Mouse (Mus musculus): ENCODE measurements around the gene Ldlrad3. TPM values are rescaled to one million over a fixed set of nuclear protein-coding genes. Genes with fewer than 3 reads are reported as not detected.

Ldlrad3 gene
- polyA plus RNA-seq, 1 experiment, result 35.9 TPM

DNA sequence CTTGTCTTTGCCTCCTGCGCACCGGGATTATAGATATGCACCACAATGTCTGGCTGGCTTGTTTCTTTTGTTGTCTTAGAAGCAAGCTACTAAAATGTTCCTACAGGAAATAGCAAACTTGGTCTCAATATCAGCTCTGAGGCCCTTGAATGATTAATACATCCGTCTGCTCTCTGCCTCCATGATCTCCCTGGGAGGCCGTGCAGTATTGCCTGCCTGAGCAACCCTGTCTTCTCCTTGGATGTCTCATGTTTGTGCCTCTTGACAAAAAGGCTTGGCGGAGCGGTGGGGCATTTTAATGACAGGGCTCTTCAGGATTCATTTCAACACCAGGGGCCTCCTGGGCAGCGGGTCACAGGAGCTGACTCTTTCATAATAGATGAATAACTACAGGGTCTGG is 219.0 kb downstream of the Ldlrad3 start:
- no peak for TF ChIP-seq CTCF (IDR thresholded peaks at IDR 0.05; ENCODE audit: low read depth, low read length)
- no peak for TF ChIP-seq POLR2A (IDR thresholded peaks at IDR 0.05; ENCODE audit: borderline replicate concordance, low read depth, low read length)
- H3K27ac ChIP-seq (ENCODE audit: insufficient read depth, low read depth, low read length), result no peak overlapping the region
- H3K4me1 ChIP-seq (ENCODE audit: control insufficient read depth, insufficient read depth, low read length), result peaks cover 2% of the 10 kb centered on the region
- no peak overlapping the region for H3K4me3 ChIP-seq (ENCODE audit: insufficient read depth, low read length)

- no peak overlapping the region for H3K27ac ChIP-seq (ENCODE audit: insufficient read depth, low read depth, low read length)
- H3K4me1 ChIP-seq (ENCODE audit: control insufficient read depth, insufficient read depth, low read length), result no peaks in the 10 kb centered on the region
- TF ChIP-seq POLR2A (IDR thresholded peaks at IDR 0.05; ENCODE audit: borderline replicate concordance, low read depth, low read length) (no peak), CTCF (IDR thresholded peaks at IDR 0.05; ENCODE audit: low read depth, low read length) (no peak)
- no peak overlapping the region for H3K4me3 ChIP-seq (ENCODE audit: insufficient read depth, low read length)
Measured at GRCm38 (mm10) chr2:101966017-101966416, 220.2 kb downstream of the Ldlrad3 start.

DNA sequence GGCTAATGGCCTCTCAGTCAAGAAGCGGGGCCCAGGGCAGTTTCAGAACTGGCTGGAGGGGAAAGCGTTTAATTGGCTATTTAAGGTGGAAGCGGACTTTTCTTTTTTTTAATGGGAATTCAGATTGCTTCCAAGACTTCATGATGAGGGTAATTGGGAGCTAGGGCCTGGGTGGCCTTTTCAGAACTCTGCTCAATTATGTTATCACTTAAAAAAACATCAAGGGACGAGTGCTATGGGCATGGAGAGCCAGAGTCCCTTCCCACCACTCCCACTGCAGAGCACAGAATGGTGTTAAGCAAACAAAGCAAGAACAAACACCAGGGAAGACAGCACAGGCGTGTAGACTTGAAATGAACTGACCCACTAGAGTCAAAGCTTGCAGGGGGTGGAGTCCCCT is 220.7 kb downstream of the Ldlrad3 start:
- H3K4me3 ChIP-seq (ENCODE audit: insufficient read depth, low read length), result no peak overlapping the region
- no peak for TF ChIP-seq POLR2A (IDR thresholded peaks at IDR 0.05; ENCODE audit: borderline replicate concordance, low read depth, low read length)
- no peak for TF ChIP-seq CTCF (IDR thresholded peaks at IDR 0.05; ENCODE audit: low read depth, low read length)
- H3K27ac ChIP-seq (ENCODE audit: insufficient read depth, low read depth, low read length), result no peak overlapping the region
- H3K4me1 ChIP-seq (ENCODE audit: control insufficient read depth, insufficient read depth, low read length), result no peaks in the 10 kb centered on the region

DNA sequence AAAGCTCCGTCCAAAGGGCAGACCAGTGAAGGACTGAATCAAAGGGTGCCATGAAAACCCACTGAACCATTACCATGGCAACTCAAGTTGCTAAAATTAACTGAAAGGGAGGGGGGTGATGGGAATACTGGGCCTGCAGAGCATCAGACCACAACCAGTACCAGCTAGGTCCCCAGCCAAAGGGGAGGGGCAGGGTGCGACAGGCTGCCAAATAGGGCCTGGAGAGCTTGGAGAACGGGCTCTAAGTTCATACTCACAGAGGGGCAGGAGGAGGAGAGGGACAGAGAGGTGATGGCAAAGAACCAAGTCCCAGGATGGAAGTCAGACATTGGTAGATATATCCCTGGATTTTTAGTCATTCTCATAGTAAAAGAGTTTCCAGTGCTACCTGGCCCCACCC is 222.8 kb downstream of the Ldlrad3 start:
- no peak for TF ChIP-seq POLR2A (IDR thresholded peaks at IDR 0.05; ENCODE audit: borderline replicate concordance, low read depth, low read length)
- TF ChIP-seq CTCF (IDR thresholded peaks at IDR 0.05; ENCODE audit: low read depth, low read length), result no peak
- H3K4me3 ChIP-seq (ENCODE audit: insufficient read depth, low read length), result no peak overlapping the region
- no peaks in the 10 kb centered on the region for H3K4me1 ChIP-seq (ENCODE audit: control insufficient read depth, insufficient read depth, low read length)
- no peak overlapping the region for H3K27ac ChIP-seq (ENCODE audit: insufficient read depth, low read depth, low read length)

DNA sequence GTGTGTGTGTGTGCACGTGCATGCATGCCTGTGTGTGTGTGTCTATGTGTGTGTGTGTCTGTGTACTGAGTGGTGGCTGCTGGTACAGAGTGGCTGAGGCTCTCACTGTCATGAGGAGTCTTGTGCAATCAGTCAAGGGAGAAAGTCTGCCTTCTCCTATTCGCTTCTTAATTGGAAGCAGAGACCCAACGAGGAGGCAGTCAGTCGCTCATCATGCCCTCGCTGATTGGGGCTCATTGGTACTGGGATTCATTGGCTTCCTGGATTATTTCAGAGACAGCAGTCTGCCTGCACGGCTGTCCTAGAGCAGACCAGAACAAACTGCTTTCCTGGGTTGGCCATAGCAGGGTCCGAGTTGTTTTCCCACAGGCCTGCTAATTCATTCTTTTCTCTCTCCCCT is 223.8 kb downstream of the Ldlrad3 start:
- Histone ChIP-seq H3K4me1 (ENCODE audit: control insufficient read depth, insufficient read depth, low read length) (no peaks in the 10 kb centered on the region), H3K27ac (ENCODE audit: insufficient read depth, low read depth, low read length) (no peak overlapping the region), H3K4me3 (ENCODE audit: insufficient read depth, low read length) (no peak overlapping the region)
- TF ChIP-seq POLR2A (IDR thresholded peaks at IDR 0.05; ENCODE audit: borderline replicate concordance, low read depth, low read length) (no peak), CTCF (IDR thresholded peaks at IDR 0.05; ENCODE audit: low read depth, low read length) (no peak)

GRCm38 (mm10) chr2:101961391-101961790 is 224.8 kb downstream of the Ldlrad3 start:
- Histone ChIP-seq H3K4me1 (ENCODE audit: control insufficient read depth, insufficient read depth, low read length) (no peaks in the 10 kb centered on the region), H3K4me3 (ENCODE audit: insufficient read depth, low read length) (no peak overlapping the region), H3K27ac (ENCODE audit: insufficient read depth, low read depth, low read length) (no peak overlapping the region)
- TF ChIP-seq CTCF (IDR thresholded peaks at IDR 0.05; ENCODE audit: low read depth, low read length) (no peak), POLR2A (IDR thresholded peaks at IDR 0.05; ENCODE audit: borderline replicate concordance, low read depth, low read length) (no peak)

- no peak overlapping the region for H3K27ac ChIP-seq (ENCODE audit: insufficient read depth, low read depth, low read length)
- TF ChIP-seq CTCF (IDR thresholded peaks at IDR 0.05; ENCODE audit: low read depth, low read length), result no peak
- no peak for TF ChIP-seq POLR2A (IDR thresholded peaks at IDR 0.05; ENCODE audit: borderline replicate concordance, low read depth, low read length)
- no peaks in the 10 kb centered on the region for H3K4me1 ChIP-seq (ENCODE audit: control insufficient read depth, insufficient read depth, low read length)
- H3K4me3 ChIP-seq (ENCODE audit: insufficient read depth, low read length), result no peak overlapping the region
Measured at GRCm38 (mm10) chr2:101960658-101961057, 225.5 kb downstream of the Ldlrad3 start.

- H3K27ac ChIP-seq (ENCODE audit: insufficient read depth, low read depth, low read length), result no peak overlapping the region
- no peak for TF ChIP-seq CTCF (IDR thresholded peaks at IDR 0.05; ENCODE audit: low read depth, low read length)
- no peak for TF ChIP-seq POLR2A (IDR thresholded peaks at IDR 0.05; ENCODE audit: borderline replicate concordance, low read depth, low read length)
- H3K4me1 ChIP-seq (ENCODE audit: control insufficient read depth, insufficient read depth, low read length), result no peaks in the 10 kb centered on the region
- no peak overlapping the region for H3K4me3 ChIP-seq (ENCODE audit: insufficient read depth, low read length)
Measured at GRCm38 (mm10) chr2:101956125-101956524, 230.1 kb downstream of the Ldlrad3 start.

GRCm38 (mm10) chr2:101952951-101953361 is 233.2 kb downstream of the Ldlrad3 start:
- no peak for TF ChIP-seq POLR2A (IDR thresholded peaks at IDR 0.05; ENCODE audit: borderline replicate concordance, low read depth, low read length)
- TF ChIP-seq CTCF (IDR thresholded peaks at IDR 0.05; ENCODE audit: low read depth, low read length), result no peak
- Histone ChIP-seq H3K4me1 (ENCODE audit: control insufficient read depth, insufficient read depth, low read length) (no peaks in the 10 kb centered on the region), H3K4me3 (ENCODE audit: insufficient read depth, low read length) (no peak overlapping the region), H3K27ac (ENCODE audit: insufficient read depth, low read depth, low read length) (no peak overlapping the region)

DNA sequence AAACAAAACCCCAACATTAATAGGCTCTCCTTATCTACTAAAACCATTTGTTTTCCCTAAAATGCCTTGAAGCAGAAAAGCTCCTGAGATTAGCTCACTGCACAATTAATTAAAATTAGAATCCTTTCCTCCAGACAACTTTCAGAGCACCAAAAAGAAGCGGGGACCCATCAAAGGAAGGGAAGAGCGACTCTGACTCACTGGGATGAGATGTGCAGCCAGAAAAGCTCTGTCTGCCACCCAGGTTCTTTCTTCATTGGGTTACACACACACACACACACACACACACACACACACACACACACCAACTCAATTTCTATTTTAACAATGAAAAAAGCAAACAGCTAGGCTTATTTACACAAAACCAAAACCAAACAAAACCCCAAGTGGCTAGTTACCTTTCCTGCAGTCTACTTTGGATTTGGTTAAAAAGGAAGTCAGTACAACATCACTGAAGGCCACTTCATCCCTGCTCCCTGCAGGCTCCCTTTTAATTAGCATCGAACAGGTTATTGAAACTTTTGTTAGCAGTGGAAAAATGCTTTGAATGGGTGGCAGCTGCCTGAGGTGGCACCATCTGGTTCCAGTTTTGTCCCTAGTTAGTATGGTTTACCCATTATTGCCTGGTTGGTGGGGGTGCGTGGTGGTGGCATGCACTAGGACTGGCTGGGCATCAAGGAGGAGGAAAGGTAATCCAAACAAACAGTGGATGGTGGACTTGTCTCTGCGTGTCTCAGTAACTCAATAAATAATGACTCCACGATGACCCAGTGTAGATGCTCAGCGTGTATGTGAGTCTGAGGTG is 235.3 kb downstream of the Ldlrad3 start:
- no peak for TF ChIP-seq CTCF (IDR thresholded peaks at IDR 0.05; ENCODE audit: low read depth, low read length)
- TF ChIP-seq POLR2A (IDR thresholded peaks at IDR 0.05; ENCODE audit: borderline replicate concordance, low read depth, low read length), result no peak
- no peaks in the 10 kb centered on the region for H3K4me1 ChIP-seq (ENCODE audit: control insufficient read depth, insufficient read depth, low read length)
- H3K4me3 ChIP-seq (ENCODE audit: insufficient read depth, low read length), result no peak overlapping the region
- no peak overlapping the region for H3K27ac ChIP-seq (ENCODE audit: insufficient read depth, low read depth, low read length)
